Comparison of ENCODE assay signal across 24 mouse cellular contexts in the genomic region with DNA sequence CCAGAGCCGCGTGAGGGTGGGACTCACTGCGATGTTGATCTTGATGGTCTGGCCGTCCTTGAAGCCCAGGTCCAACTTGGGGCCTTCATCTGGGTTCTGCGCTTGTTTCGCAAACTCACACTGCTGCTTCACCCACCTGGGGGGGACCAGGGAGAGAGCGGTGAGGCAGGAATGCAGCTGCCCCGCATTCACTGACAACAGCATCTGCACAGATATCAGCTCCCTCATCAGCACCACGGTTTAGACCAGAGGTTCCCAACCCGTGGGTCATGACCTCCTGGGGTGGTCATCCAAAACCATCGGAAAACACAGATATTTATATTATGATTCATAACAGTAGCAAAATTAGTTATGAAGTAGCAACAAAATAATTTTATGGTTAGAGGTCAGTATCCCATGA. TPM values are rescaled to one million over a fixed set of nuclear protein-coding genes. Genes with fewer than 3 reads are reported as not detected.
DNase-seq lines count a peak whose midpoint lies in the region; ATAC-seq and TF ChIP-seq lines count a peak whose summit lies in the region.
"Had no signal": no experiment of that assay in that cellular context is flagged by ENCODE, and none has a peak within 500 bp of the region (broad histone marks: within the 10 kb centered on the region; RNA-seq: fewer than 3 reads in every experiment).

No protein-coding gene starts in this region.

- WGBS in heart, embryonic 12.5 days: 90% methylated on average over 11 of the region's 11 CpGs

- H3K27ac ChIP-seq in heart, embryonic 12.5 days (ENCODE audit: poor library complexity, severe bottlenecking): no peak overlapping the region
- H3K27ac ChIP-seq: embryonic facial prominence, embryonic 10.5 days; embryonic facial prominence, embryonic 12.5 days; forebrain, embryonic 13.5 days; forebrain, embryonic 15.5 days had no signal

- H3ac ChIP-seq in C2C12 (ENCODE audit: control insufficient read depth, insufficient read length, low read depth) (no peak overlapping the region), myocyte (ENCODE audit: control insufficient read depth, insufficient read length) (no peak overlapping the region)

- H3K9ac ChIP-seq in heart, embryonic 12.5 days: no peak overlapping the region
- H3K9ac ChIP-seq: embryonic facial prominence, embryonic 12.5 days; forebrain, embryonic 13.5 days; forebrain, embryonic 15.5 days; forebrain, postnatal 0 days had no signal

- peaks cover 68% of the 10 kb centered on the region for H3K4me1 ChIP-seq in heart, embryonic 12.5 days (replicated peaks)

- ATAC-seq in heart, embryonic 12.5 days (ENCODE audit: insufficient number of reproducible peaks, low FRiP score): no peak
- ATAC-seq: activated CD4-positive, CD25-positive, alpha-beta regulatory T cell, adult 4 months; CD4-positive, CD25-positive, alpha-beta regulatory T cell, adult 4 months; forebrain, embryonic 13.5 days; forebrain, embryonic 15.5 days; forebrain, postnatal 0 days; Patski had no signal

- peaks cover 13% of the 10 kb centered on the region for H3K79me3 ChIP-seq in C2C12 (ENCODE audit: low read depth)

- H3K79me2 ChIP-seq in C2C12 (ENCODE audit: control insufficient read depth, insufficient read depth) (peaks cover 37% of the 10 kb centered on the region), myocyte (ENCODE audit: control insufficient read depth, insufficient read depth) (peaks cover 51% of the 10 kb centered on the region)

- peaks cover 71% of the 10 kb centered on the region for H3K36me3 ChIP-seq in heart, embryonic 12.5 days
- H3K36me3 ChIP-seq in C2C12 (ENCODE audit: control insufficient read depth, insufficient read depth): peaks cover 38% of the 10 kb centered on the region
- peaks cover 25% of the 10 kb centered on the region for H3K36me3 ChIP-seq in myocyte (ENCODE audit: control insufficient read depth, insufficient read depth)

- no peak overlapping the region for H3K4me3 ChIP-seq in heart, embryonic 12.5 days
- H3K4me3 ChIP-seq in C2C12 (ENCODE audit: insufficient read depth, poor library complexity, severe bottlenecking): no peak overlapping the region
- no peak overlapping the region for H3K4me3 ChIP-seq in myocyte
- H3K4me3 ChIP-seq: embryonic facial prominence, embryonic 10.5 days; embryonic facial prominence, embryonic 12.5 days; forebrain, embryonic 13.5 days; forebrain, embryonic 15.5 days had no signal

- H3K27me3 ChIP-seq in heart, embryonic 12.5 days (replicated peaks): no peaks in the 10 kb centered on the region
- H3K27me3 ChIP-seq in C2C12 (ENCODE audit: control insufficient read depth, insufficient read depth, insufficient read length): no peaks in the 10 kb centered on the region
- no peaks in the 10 kb centered on the region for H3K27me3 ChIP-seq in myocyte (ENCODE audit: control insufficient read depth, insufficient read depth, insufficient read length)
- H3K27me3 ChIP-seq: CH12.LX; embryonic facial prominence, embryonic 12.5 days; forebrain, embryonic 13.5 days; forebrain, embryonic 15.5 days; Patski had no signal

- no peak for TF ChIP-seq CTCF in C2C12 (IDR thresholded peaks at IDR 0.05; ENCODE audit: control insufficient read depth, insufficient read depth, insufficient read length)

- DNase-seq in cerebellum, adult 9-10 months: peak; percentile 22
- DNase-seq in cerebellum, postnatal 25 days: no peak
- DNase-seq in heart, adult 11 months: peak; percentile 82
- no peak for DNase-seq in urinary bladder, postnatal 14 days (ENCODE audit: low spot score)
- DNase-seq: adrenal gland, adult 8-10 months; adrenal gland, postnatal 14 days; adrenal gland, postnatal 36 days; cerebellum, adult 8-10 months; cerebellum, postnatal 14 days; forebrain, postnatal 0 days had no signal

- H3K4me2 ChIP-seq in heart, embryonic 12.5 days: no peak overlapping the region
- no peak overlapping the region for H3K4me2 ChIP-seq in myocyte (ENCODE audit: low read depth)
- H3K4me2 ChIP-seq: embryonic facial prominence, embryonic 12.5 days; forebrain, embryonic 13.5 days; forebrain, embryonic 15.5 days had no signal

- H3K9me3 ChIP-seq in heart, embryonic 12.5 days (replicated peaks): no peaks in the 10 kb centered on the region
- H3K9me3 ChIP-seq: embryonic facial prominence, embryonic 10.5 days; embryonic facial prominence, embryonic 12.5 days; forebrain, embryonic 13.5 days; forebrain, embryonic 15.5 days; G1E had no signal

- no peak for TF ChIP-seq POLR2A in myocyte (IDR thresholded peaks at IDR 0.05; ENCODE audit: insufficient read length, low read depth)

TF ChIP-seq in C2C12, 6 proteins besides CTCF, POLR2A, EP300 and RAD21:
- peak; percentile 85 for TF ChIP-seq MYOD1 (IDR thresholded peaks at IDR 0.05; ENCODE audit: control insufficient read depth, insufficient read length, low read depth)
- TF ChIP-seq CEBPB (IDR thresholded peaks at IDR 0.05; ENCODE audit: low read depth): no peak

TF ChIP-seq in myocyte, 11 proteins besides CTCF, POLR2A, EP300 and RAD21:
- no peak for TF ChIP-seq MYOG (IDR thresholded peaks at IDR 0.05; ENCODE audit: control insufficient read depth in 1 of 3, insufficient read depth in 1 of 3, insufficient read length in 2 of 3, low read depth in 2 of 3)
- TF ChIP-seq MYOD1 (IDR thresholded peaks at IDR 0.05; ENCODE audit: control insufficient read depth in 1 of 3, insufficient read length in 2 of 3, low read depth in 2 of 3): peak in 2 of 3 experiments; percentile 24 to 48

RNA-seq across cellular contexts. Expression of a gene that starts 5.7 kb away (rescaled TPM):
- 43.2 and 44.3 TPM in 2 replicates for polyA plus RNA-seq in heart, embryonic 12.5 days (2016; fragmentation: Nextera tagmentation; extraction: Ambion mirVana)
- polyA plus RNA-seq in C2C12 (2012; fragmentation: generic; extraction: Trizol): 70.2 TPM
- 85.6 TPM for polyA plus RNA-seq in myocyte (2012; fragmentation: generic; extraction: Trizol)

RNA-seq across cellular contexts. Expression of a gene that starts 12.2 kb away (rescaled TPM):
- 6.3 and 6.7 TPM in 2 replicates for polyA plus RNA-seq in heart, embryonic 12.5 days (2016; fragmentation: Nextera tagmentation; extraction: Ambion mirVana)
- polyA plus RNA-seq in C2C12 (2012; fragmentation: generic; extraction: Trizol) (6.0 TPM), myocyte (2012; fragmentation: generic; extraction: Trizol) (3.9 TPM)

RNA-seq across cellular contexts. Expression of a gene that starts 15.6 kb away (rescaled TPM):
- polyA plus RNA-seq in heart, embryonic 12.5 days (2016; fragmentation: Nextera tagmentation; extraction: Ambion mirVana): not detected in 2 replicates
- polyA plus RNA-seq in C2C12 (2012; fragmentation: generic; extraction: Trizol) (not detected), myocyte (2012; fragmentation: generic; extraction: Trizol) (not detected)
- polyA plus RNA-seq: embryonic facial prominence, embryonic 14.5 days; forebrain, embryonic 11.5 days; G1E; Patski had no signal

Comparison
In these comparisons a context has a peak if more than half of its experiments do, and no peak if none do; other contexts are left out.
1. DNase-seq: peak in cerebellum, adult 9-10 months (single experiment) and heart, adult 11 months (single experiment); none in cerebellum, postnatal 25 days (0 of 2) and urinary bladder, postnatal 14 days (single experiment).